Mouse (Mus musculus): ENCODE data around the gene Enkd1.

Enkd1 gene

DNA sequence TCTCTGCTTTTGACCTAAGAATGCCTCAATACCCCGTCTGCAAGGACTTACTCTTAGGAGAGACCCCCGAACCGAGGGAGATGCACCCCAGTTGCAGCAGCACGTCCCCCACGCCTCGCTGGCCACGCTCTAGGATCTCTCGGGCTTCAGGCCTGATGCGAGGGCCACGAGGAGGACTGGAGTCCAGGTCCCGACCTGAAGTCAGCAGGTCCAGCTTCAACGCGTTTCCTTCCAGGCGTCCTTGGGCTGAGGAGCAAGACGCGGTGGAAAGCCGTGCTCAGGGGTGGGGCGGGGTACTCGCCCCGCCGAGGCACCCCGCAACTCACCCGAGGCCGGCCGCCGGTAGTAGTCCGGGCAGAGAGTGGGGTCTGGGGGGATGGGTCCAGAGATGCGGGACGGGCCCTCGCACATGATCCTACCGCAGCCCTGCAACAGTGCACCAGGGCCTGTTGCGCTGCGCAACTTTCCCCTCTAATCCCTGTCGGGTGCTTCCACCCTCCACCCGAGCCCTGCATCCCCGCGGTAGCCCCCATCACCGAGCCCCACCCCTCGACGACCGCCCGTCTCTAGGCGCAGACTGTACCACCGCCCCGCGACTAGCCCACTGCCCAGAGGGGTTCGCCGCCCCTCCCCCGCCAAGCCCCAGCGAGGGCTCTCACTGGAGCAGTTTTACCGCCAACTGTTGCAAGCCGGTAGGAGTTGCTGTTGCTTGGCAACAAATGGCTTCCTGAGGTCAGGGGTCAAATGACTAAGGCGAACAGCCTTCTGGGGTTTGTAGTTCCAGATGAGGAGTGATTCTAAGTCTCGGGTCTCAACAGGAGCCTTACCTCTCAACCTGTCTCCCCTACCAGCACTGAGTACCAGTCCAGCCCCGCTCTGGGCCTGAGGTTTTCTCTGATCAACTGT is at the start of gene Enkd1, which contains the start of gene 4933405L10Rik:
Gene Enkd1, minus strand, starts transcription at position 713 of the 906 bp plus-strand sequence.
Gene 4933405L10Rik, plus strand, starts transcription at position 158 of the 906 bp plus-strand sequence.
- peak; percentile 94 for DNase-seq (ENCODE audit: low read depth)

DNA sequence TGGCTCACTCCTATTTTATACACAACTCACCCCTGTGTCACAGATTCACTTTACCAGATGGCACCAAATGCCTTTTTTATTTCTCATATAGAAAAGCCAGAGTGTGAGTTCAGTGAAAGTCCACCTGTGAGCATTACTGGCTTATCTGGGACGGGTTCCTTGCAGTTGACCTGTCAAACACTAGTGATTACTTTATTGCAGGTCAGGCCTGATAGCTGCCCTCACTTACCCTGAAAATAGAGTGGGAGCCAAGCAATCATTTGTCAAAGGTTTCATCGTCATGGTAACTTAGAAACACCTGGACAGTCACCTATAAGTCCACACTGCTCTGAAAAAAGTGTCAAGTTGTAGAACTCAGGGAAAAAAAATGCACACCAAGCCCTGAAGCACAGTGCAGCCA is 46.7 kb upstream of the Enkd1 start:
- no peak for DNase-seq (ENCODE audit: low read depth)

DNA sequence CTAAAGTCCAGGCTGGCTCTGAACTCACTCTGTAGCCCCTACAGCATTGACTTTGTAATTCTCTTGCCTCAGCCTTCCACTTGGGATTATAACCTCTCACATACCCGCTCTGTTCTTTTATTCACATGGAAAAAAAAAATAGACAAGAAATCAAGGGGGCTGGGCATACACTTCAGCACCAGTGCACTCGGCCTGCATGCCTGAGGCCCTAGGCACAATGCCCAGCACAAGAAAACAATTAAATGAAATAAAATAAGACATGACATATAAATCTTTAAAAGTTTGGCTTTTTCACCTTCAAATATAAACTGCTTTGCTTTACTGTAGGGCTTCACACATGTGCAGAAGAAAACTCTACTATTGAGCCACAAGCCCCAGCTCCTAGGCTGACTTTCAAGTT is 45.9 kb upstream of the Enkd1 start:
- DNase-seq (ENCODE audit: low read depth): peak; percentile 89

DNA sequence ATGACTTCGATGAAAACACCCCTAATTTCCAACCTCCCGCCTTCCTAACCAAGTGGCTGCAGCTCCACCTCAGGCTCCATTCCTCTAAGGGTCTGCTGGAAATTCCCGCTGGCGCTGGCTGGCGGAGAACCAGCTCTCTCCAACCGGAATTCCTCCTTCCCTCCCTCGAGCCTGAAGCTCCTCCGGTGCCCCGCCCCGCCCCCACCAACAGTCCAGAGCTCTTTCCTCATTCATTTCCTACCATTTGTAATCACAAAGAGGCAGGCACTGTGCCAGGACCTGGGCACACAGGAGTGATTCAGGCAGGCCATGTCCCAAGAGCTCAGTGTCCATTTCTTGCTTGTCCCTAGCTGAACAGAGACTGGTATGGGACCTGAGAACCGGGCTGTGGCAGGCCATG is 42.6 kb upstream of the Enkd1 start:
- peak; percentile 82 for DNase-seq (ENCODE audit: low read depth)

DNA sequence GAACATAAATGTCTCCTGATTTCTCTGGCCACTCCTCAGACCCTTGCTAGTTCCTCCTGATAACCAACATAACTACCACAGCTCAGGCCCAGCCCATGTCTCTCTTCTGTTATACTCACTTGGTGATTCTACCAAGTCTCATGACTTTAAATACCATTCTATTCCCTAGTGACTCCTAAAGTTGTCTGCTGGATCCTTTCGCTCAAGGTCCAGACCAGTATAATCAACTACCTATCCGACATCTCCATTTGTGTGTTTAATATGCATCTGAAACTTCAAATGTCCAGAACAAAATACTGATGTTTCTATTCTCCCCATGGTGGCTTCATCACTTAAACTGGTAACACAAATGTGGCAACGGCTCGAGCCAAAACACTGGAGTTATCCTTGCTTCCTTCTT is 35.3 kb upstream of the Enkd1 start:
- DNase-seq (ENCODE audit: low read depth): peak; percentile 56

DNA sequence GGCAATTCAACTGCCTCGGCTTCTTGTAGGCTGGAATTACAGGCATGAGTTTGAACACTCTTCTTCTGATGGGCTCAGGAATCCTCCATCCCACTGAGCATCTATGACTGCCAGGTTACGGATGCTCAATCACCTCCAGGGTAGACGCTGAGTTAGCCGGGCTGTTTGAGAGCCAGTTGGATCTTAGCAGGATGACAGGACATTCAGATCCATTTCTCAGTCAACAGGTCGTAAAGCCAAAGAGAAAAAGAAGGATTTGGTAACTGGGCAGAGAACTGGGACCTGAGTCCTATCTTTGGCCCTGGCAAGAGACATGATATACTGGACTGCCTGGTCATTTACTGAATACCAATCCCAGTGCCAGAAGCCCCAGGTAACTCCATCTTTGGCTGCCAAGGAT is 31.2 kb upstream of the Enkd1 start:
- DNase-seq (ENCODE audit: low read depth): no peak

DNA sequence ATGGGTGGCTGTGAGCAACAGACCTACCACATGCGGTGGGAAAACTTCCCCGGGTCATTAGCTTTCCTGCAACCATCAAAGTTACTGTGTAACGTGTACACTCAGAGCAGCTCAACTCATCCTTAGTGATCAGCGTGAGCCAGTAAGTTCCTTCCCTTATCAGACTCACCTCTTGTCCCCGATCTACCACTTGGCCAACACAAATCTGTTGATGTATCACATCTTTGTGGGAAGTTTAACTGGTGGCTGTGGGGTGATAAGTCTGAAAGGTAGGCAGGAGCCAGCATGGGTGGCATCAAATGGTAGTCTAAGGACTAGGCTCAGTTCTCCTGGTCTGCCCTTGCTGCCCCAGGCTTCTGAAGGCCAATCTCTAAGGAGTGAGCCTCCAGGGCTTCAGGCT is 24.2 kb upstream of the Enkd1 start:
- no peak for DNase-seq (ENCODE audit: low read depth)

DNA sequence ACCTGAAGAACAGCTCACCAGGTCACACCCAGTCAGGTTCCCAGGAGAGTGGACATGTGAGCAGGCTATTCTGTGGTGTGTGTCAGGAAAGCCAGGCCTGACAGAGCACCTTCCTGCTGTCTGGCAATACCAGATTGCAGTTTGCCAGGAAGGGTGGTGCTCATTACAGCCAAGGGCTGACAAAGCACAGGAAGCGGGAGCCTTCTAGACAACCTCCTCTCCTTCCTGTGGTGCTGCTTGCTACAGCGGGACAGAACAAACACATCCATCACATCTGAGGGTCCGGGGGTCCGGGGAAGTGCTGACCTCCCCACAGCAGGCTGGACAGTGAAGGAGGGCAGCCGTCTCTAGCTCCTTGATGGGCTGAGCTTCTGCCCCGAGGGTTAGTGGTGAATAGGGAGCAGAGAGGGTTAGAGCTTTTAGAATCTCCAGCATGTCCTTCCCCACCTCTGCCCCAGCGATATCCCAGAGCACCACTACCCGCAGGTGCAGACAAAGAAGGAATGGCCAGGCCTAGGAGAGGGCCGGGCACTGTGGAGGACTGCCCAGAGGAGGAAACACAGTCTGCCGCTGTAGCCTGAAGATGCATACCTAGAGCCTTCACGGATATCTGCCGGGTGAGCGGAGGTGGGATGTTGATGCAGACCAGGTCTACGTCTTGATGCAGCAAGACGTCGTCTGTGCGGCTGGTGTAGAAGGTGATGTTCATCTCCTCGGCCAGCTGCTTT is 19.6 kb upstream of the Enkd1 start:
- no peak for DNase-seq (ENCODE audit: low read depth)

DNA sequence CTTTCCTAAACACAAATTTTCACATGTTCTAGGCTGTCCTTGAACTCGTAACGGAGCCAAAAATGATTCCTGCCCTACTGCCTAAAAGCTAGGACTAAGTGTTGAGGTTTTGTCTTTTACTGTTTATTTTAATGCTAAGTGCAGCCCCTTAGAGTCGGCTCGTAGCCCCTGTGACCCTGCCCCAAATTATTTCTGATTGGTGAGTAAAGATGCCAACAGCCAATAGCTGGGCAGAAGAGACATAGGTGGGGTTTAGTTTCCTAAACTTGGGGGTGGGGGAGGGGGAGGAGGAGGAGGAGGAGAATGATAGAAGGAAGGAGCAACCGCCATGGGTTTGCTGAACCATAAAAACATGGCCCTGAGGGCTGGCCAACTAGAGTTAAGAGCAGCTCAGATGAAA is 17.7 kb upstream of the Enkd1 start:
- DNase-seq (ENCODE audit: low read depth): no peak

DNA sequence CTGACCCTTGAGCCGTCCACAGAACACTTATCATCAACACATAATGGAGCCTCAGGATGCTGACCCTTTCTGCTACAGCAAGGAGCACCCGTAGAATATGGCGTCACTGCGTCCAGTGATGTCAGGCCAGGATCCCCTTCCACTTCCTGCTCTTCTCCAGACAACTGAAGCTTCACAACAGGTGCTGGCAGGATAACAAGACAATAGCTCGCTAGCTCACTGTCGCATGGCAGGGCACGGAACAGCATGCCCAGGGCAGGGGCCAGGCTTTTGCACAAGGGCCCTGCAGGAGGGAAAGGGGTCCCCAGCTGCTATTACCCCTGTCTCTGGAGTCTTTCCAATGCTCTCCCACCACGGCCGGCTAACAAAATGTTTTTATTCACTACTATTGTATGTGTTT is 14.9 kb upstream of the Enkd1 start:
- DNase-seq (ENCODE audit: low read depth): no peak

DNA sequence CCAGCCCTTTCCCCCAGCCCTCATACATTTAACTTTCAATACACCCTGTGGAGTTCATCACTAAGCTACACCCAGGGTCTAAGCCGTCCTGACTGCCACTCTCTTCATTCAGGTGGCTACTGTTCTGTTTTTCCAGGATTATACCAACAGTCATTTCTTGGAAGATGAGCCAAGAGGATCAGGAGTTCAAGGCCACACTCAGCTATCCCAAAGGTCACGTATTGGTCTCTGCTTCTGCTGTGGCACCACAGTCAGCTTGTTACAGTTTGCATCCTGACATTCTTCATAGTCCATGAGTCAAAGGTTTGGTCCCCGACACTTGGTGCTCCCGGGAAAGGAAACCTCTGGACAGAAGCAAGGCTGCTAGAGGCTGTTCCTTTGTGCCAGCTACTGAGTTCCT is 11.6 kb upstream of the Enkd1 start:
- DNase-seq (ENCODE audit: low read depth): no peak

DNA sequence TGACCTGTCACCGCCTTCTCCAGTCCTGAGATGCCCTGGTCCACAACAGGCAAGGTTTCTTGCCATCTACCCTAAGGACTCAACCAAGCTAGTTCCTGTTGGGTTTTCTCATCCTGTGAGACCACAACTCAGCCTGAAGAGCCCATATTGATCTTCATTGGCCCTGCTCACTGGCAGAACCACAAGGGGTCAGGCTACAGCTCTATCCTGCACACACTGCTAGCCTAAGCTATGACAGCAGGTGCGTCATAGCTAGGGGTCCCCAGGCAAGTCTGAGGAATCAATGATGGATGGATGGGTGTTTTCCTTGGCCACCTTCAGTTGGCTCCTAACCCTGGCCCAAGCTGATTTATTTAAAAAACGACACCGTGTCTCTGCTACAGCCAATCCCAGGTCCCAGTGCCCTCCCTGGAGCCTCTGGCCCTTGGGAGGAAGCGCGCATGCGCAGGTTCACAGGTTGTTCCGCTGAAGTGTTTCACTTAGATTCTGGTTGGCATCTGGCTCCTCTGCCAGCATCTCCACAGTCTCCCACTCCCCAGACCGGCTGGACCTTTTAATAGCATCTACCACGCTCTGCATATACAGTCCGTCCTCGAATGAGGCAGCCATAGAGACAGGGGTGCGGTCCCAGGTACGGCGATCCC is 8.4 kb upstream of the Enkd1 start:
- DNase-seq (ENCODE audit: low read depth): no peak

DNA sequence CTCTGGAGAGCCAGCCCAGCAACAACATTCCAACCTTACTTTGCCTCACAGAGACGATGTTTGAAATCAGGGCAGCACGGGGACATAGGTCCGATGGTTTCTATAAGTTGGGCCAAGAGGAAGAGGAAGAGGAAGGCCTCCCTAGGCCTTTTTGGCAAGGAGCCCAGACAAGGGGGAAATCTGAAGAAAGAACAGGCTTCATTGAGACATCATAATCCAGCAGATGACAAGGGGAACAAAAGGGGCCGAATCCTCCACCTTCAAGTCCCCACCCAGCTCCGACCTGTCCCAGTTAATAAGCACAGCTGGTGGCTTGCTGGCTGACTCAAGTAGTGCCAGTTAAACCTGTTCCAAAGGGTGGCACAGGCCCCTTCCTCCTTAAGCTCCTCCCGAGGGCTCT is 7.0 kb upstream of the Enkd1 start:
- no peak for DNase-seq (ENCODE audit: low read depth)

DNA sequence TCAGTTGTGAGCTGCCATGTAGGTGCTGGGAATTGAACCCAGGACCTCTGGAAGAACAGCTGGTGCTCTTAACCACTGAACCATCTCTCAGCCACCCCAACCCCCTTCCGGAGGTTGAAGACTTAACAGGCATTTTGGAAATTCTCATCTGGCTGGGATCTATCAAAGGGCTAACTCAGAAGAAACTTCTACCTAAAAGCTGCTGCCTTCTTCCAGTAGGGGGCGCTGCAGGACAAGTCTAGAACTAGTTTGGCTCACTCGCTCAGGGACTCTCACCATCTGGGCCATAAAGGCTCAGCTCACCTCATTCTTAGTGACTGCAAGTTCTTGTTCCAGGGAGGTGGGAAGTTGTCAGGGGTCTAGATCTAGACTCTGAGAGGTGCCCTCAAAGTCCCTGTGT is 6.1 kb upstream of the Enkd1 start:
- peak; percentile 96 for DNase-seq (ENCODE audit: low read depth)

DNA sequence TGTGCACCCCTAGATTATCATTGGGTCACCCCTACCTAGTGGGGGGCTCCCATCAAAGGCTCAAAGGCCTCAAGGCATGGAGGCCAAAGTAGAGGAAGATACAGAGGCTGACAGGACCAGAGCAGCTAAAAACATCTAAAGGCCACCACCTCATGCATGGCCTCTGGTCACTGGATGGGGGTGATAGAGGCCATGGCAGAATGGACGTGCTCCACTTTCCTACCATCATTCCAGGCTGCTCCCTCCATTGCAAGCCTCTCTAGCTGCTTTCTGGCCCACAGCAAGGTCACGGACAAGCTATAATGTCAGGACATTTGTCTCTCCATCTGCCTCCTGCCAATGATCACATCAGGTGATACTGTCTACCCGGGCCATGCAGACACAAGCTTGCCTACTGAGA is 4.3 kb upstream of the Enkd1 start:
- no peak for DNase-seq (ENCODE audit: low read depth)

DNA sequence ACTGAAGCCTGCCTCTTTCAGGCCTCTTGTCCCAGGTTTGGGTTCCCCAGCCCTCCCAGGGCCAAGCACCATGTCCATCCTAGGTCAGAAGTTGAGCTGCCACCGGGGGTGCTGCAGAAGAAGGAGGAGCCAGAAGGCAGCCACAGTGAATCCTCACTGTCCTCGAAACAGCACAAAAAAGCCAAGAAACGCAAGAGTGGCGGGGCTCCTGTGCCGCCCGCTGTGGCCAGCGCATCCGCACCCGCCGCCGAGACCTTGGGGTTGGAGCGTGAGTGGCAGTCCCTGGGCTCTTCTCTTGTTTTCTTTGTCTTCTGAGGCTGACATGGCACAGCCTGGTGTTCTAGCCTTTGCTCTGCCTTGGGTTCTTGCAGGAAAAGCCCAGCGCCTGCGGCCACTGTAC is 1.3 kb upstream of the Enkd1 start:
- no peak for DNase-seq (ENCODE audit: low read depth)

DNA sequence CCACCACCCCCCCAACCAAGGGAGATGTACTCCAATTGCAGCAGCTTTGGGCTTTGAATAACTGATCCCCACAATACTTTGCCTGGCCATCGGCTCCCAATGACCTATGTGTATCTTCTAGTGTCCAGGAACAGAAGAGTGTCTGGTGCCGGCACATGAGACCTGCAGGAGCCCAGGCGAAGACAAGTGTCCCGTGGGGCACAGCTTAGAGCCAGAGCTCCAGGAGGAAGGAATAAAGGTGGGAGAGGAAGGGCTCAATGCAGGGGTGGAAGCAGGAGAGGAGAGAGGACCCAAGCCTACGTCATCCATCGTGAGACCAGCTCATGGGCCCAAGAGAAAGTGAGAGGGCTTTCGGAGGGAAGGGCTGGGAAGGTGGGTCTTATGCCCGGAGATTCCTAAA is 665 bp upstream of the Enkd1 start:
- no peak for DNase-seq (ENCODE audit: low read depth)

DNA sequence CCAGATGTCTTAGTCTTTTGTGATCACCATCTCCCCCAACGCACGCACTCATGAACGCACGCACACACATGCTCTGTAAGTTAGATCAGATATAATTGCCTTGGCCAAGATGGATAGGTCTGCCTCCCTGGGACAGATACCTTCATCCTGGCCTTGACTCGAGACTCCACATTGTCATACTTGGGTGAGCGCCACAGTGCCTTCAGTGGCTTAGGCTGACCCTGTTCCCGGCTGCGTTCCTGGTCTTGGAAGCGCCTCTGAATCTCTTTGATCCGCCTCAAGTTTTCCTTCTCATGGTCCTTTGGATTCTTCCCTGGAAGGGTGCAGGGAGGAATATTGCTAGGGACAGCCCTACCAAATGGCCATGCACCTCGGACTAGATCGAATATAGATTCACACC is 1.6 kb downstream of the Enkd1 start:
- no peak for DNase-seq (ENCODE audit: low read depth)

DNA sequence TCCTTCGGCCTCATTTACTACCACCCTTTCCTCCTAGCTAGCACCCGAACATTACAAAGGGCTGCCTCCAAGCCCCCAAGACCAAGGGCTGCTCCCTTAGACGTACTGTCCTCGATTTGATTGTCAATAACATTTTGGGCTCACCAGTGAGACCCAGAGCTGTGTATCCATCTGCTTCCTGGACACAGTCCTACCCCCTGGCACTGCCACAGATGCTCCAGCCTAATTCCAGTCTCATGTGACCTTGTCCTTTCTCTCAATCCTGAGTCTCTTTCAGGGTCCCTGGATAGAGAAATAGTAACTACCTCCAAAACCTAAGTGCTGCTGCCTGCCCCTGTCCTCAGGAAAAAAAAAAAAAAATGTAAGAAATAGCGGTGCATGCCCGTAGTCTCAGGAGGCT is 3.1 kb downstream of the Enkd1 start:
- no peak for DNase-seq (ENCODE audit: low read depth)

DNA sequence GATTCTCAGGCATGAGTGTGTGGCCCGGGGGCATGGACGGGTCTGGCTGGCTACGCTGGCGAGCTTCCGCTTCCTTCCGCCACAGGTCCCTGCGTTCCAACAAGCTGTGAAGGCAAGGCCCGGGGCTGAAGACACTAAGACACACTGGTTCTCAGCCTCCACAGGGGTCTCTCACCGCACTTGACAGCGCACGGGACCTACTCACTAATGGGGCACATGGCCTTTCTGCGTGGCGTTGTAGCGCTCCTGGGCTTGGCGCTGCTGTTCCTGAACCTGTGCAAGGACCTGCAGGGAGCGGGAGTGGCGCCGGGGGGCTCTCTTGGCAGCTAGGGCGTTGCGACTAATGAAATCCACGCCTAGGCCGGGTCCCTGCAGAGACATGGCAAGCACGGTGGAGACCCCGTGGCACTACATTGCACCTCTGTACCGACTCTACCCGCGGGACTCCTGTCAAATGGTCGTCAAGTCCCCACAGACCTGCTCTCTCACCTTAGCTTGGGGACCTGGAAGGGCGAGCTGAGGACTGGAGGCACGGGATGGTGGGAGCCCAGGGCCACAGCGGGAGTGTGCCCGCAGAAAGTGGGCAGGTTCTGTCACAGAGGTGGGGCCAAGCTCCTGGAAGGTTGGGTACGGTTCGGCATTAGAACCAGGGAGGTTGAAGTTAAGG is 3.7 kb downstream of the Enkd1 start:
- no peak for DNase-seq (ENCODE audit: low read depth)

DNA sequence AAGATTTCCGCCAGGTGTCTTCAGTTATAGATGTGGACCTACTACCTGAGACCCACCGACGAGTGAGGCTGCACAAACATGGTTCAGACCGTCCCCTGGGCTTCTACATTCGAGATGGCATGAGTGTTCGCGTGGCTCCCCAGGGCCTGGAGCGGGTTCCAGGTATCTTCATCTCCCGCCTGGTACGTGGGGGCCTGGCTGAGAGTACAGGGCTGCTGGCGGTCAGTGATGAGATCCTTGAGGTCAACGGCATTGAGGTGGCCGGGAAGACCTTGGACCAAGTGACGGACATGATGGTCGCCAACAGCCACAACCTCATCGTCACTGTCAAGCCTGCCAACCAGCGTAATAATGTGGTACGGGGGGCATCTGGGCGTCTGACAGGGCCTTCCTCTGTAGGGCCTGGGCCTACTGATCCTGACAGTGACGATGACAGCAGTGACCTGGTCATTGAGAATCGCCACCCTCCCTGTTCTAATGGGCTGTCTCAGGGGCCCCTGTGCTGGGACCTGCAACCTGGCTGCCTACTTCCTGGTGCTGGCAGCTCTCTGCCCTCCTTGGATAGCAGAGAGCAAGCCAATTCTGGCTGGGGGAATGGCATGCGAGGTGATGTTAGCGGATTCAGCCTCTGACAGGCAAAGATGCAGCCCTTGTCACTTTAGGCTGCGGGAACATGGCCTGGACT is 5.1 kb downstream of the Enkd1 start:
- no peak for DNase-seq (ENCODE audit: low read depth)

DNA sequence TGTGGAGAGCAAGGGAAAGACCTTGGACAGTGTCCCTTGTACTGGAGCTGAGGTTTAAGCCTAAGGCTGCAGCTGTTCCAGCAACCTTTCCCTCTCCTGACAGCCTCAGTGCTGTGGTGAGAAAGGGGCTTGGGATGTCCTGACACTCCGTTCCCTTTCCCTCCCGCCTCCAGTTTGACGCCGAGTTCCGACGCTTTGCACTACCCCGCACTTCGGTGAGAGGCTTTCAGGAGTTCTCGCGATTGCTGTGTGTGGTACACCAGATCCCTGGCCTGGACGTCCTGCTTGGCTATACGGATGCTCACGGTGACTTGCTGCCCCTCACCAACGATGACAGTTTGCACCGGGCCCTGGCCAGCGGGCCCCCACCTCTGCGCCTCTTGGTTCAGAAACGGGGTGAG is 6.0 kb downstream of the Enkd1 start:
- no peak for DNase-seq (ENCODE audit: low read depth)
